Mouse (Mus musculus): ENCODE data around the gene Gm26602. TPM values are rescaled to one million over a fixed set of nuclear protein-coding genes. Genes with fewer than 3 reads are reported as not detected.

Gene Gm26602
- total RNA-seq, 2 experiments from 2014 or later: not detected

GRCm38 (mm10) chr10:79928030-79928694 lies 17.5 kb downstream of the Gm26602 start:
- intact Hi-C loops (cut with DNase I): no loop called here
- no peak for DNase-seq

- DNase-seq: no peak
- intact Hi-C loops (cut with DNase I): no loop called here
These were observed 18.4 kb downstream of the Gm26602 start for GRCm38 (mm10) chr10:79928907-79929701.

- no peak for DNase-seq
- intact Hi-C loops (cut with DNase I): no loop called here
These were observed 19.5 kb downstream of the Gm26602 start for GRCm38 (mm10) chr10:79929967-79930825.

GRCm38 (mm10) chr10:79930826-79931186 lies 20.1 kb downstream of the Gm26602 start:
- intact Hi-C loops (cut with DNase I): no loop called here
- no peak for DNase-seq

GRCm38 (mm10) chr10:79931797-79932196 lies 21.1 kb downstream of the Gm26602 start:
- intact Hi-C loops (cut with DNase I): no loop called here
- no peak for DNase-seq

GRCm38 (mm10) chr10:79932736-79933135 lies 22.1 kb downstream of the Gm26602 start:
- peak; percentile 79 to 85 for DNase-seq
- intact Hi-C loops (cut with DNase I): no loop called here

- intact Hi-C loops (cut with DNase I): no loop called here
- DNase-seq: peak in 1 of 2 experiments; percentile 34
These were observed 22.6 kb downstream of the Gm26602 start for GRCm38 (mm10) chr10:79933145-79933679.

GRCm38 (mm10) chr10:79933861-79934260 lies 23.2 kb downstream of the Gm26602 start:
- intact Hi-C loops (cut with DNase I): no loop called here
- no peak for DNase-seq

- peak; percentile 88 to 91 for DNase-seq
- intact Hi-C loops (cut with DNase I): no loop called here
These were observed 23.6 kb downstream of the Gm26602 start for GRCm38 (mm10) chr10:79934272-79934721.

GRCm38 (mm10) chr10:79934794-79935569 lies 24.3 kb downstream of the Gm26602 start:
- intact Hi-C loops (cut with DNase I): no loop called here
- no peak for DNase-seq

- no peak for DNase-seq
- intact Hi-C loops (cut with DNase I): no loop called here
These were observed 25.7 kb downstream of the Gm26602 start for GRCm38 (mm10) chr10:79936284-79936910.

- peak; percentile 83 to 86 for DNase-seq
These were observed 26.3 kb downstream of the Gm26602 start for GRCm38 (mm10) chr10:79936911-79937441.

GRCm38 (mm10) chr10:79937775-79938526 lies 27.3 kb downstream of the Gm26602 start:
- DNase-seq: no peak
- intact Hi-C loops (cut with DNase I): no loop called here

More at GRCm38 (mm10) chr10:79936911-79937441, 26.3 kb downstream of the Gm26602 start:
- intact Hi-C loops (cut with DNase I): no loop called here

GRCm38 (mm10) chr10:79940749-79941148 lies 30.1 kb downstream of the Gm26602 start:
- peak; percentile 32 to 36 for DNase-seq
- intact Hi-C loops (cut with DNase I): no loop called here

- no peak for DNase-seq
- intact Hi-C loops (cut with DNase I): no loop called here
These were observed 32.3 kb downstream of the Gm26602 start for GRCm38 (mm10) chr10:79942988-79943387.

GRCm38 (mm10) chr10:79943471-79943901 lies 32.8 kb downstream of the Gm26602 start:
- intact Hi-C loops (cut with DNase I): no loop called here
- no peak for DNase-seq

- intact Hi-C loops (cut with DNase I): no loop called here
- DNase-seq: no peak
These were observed 35.0 kb downstream of the Gm26602 start for GRCm38 (mm10) chr10:79945507-79946234.
